Mouse (Mus musculus) lung, embryonic 14.5 days (tissue): ENCODE data around the gene Cdc7. TPM values are rescaled to one million over a fixed set of nuclear protein-coding genes. Genes with fewer than 3 reads are reported as not detected.

Experiments
- ATAC-seq: fragments of 200-750 bp; cut with Nextera tagmentation; 2 replicates; pipeline ENCODE4 v1.8.0; 2017; ENCODE audit warnings: mild to moderate bottlenecking, moderate TSS enrichment, moderate library complexity; ENCODE audit not compliant: insufficient read depth
- DNase-seq: peaks from one replicate; pipeline ENCODE4 v3.0.0-alpha.2; 2015
- H3K27ac ChIP-seq: fragments of 300-500 bp; sonication (generic); 2 replicates; pipeline ENCODE4 v1.5.1; 2014; ENCODE audit warnings: low read depth, mild to moderate bottlenecking, moderate library complexity
- H3K27me3 ChIP-seq: fragments of 300-500 bp; sonication (generic); 2 replicates; pipeline ENCODE4 v1.6.1; 2014; ENCODE audit warnings: low read length, control low read depth; ENCODE audit not compliant: insufficient read depth
- H3K36me3 ChIP-seq: fragments of 300-500 bp; sonication (generic); 2 replicates; pipeline ENCODE4 v1.6.1; 2014; ENCODE audit warnings: control low read depth; ENCODE audit not compliant: insufficient read depth
- H3K4me1 ChIP-seq: fragments of 300-500 bp; sonication (generic); 2 replicates; pipeline ENCODE4 v1.6.1; 2014; ENCODE audit warnings: antibody characterized with exemption, control low read depth; ENCODE audit not compliant: insufficient read depth
- H3K4me2 ChIP-seq: fragments of 300-500 bp; sonication (generic); 2 replicates; pipeline ENCODE4 v1.6.1; 2014; ENCODE audit warnings: mild to moderate bottlenecking
- H3K4me3 ChIP-seq: fragments of 300-500 bp; sonication (generic); 2 replicates; pipeline ENCODE4 v1.5.1; 2014; ENCODE audit warnings: low read depth, low read length
- H3K9ac ChIP-seq: fragments of 300-500 bp; sonication (generic); 2 replicates; pipeline ENCODE4 v1.6.1; 2014
- H3K9me3 ChIP-seq: fragments of 300-500 bp; sonication (generic); 2 replicates; pipeline ENCODE4 v1.6.1; 2016; ENCODE audit warnings: low read depth, low read length, control low read depth
- CTCF ChIP-seq: IDR thresholded peaks from 2 replicates; pipeline ENCODE4 v1.5.1; 2016; ENCODE audit warnings: antibody characterized with exemption, low read depth
- WGBS: fragments of 180-500 bp; shearing (Covaris S2); extraction: QIAGEN DNeasy Blood & Tissue Kit; methylation state at CpG from one replicate; pipeline ENCODE4 v1.1.7; 2014; 5-methylcytosine and 5-hydroxymethylcytosine counted together
- polyA plus RNA-seq: library from polyadenylated mRNA; unstranded; fragments of >200 nt; fragmentation: Nextera tagmentation; extraction: Ambion mirVana; gene quantifications from 2 replicates; pipeline ENCODE4 v1.2.1, GENCODE M21; 2014

Cdc7 gene
- polyA plus RNA-seq, 1 experiment from 2014 or later = 56.6 TPM

DNA sequence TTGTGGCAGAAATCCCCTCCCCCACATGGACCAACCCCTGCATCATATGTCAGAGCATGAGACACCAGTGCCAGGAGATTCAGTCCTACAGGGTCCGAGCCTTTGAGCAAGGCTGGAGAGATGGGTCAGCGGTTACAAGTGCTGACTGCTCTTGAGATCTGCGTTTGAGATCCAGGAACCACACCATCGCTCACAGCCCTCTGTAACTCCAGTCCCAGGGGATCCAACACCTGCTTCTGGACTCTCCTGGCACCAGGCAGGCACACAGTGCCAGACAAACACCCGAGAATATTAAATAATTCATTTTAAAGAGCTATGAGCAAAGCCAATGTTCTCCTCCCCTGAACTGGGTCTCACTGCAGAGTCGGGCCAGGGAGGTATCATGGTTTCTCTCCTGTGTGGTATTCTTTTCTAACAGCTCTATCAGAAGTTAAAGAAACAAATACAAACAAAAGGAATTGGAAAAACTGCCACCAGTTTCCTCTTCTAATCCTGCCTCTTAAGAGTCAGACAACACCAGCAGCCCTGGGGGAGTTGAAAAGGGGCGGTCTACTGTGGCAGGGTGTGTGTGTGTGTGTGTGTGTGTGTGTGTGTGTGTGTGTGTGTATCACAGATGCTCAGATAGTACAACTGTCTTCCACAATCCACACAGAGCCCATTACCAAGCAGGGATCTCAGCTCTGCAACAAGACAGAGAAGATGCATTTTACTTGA lies 47.4 kb downstream of the Cdc7 start:
- Histone ChIP-seq H3K9me3 (no peaks in the 10 kb centered on the region), H3K36me3 (no peaks in the 10 kb centered on the region), H3K27ac (peak overlapping the region; percentile 26), H3K9ac (no peak overlapping the region), H3K4me2 (no peak overlapping the region), H3K27me3 (no peaks in the 10 kb centered on the region), H3K4me3 (no peak overlapping the region), H3K4me1 (peaks cover 34% of the 10 kb centered on the region)
- ATAC-seq (no peak), DNase-seq (no peak)
- WGBS = 58% methylated on average over 7 of the region's 7 CpGs
- no peak for TF ChIP-seq CTCF

DNA sequence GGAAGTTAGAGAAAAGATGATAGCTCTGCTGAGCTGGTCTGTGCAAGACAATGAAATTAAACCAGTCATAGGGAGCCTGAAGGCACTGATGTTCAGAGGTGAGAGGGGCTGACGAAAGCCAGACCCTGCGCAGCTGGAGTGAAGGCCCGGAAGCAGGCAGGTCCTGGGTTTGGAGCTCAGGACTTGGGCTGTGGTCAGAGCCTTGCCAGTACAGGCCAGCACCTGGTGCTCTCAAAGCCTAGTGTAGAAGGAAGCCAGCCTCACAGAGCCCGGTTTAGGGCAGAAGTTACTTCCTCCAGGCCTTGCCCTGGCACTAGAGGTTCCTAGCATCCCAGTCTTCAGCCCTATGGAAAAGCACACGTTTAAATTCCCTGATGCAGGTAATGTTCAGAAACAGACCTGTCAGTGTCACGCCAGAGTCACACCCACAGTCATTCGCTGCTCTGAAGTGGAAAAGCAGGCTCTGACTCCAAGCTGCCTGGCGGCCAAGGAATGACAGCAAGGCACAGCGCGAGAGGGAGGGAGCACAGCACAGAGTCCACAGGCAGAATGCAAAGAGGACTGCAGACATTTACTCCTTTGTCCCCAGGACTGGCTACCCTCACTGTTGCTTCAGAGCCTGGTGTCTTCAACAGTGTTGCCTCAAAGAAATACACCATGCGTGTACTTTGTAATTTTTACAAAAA lies 48.1 kb downstream of the Cdc7 start:
- TF ChIP-seq CTCF = no peak
- H3K27me3 ChIP-seq = no peaks in the 10 kb centered on the region
- no peak for ATAC-seq
- H3K27ac ChIP-seq = peak overlapping the region; percentile 26
- H3K4me1 ChIP-seq = peaks cover 34% of the 10 kb centered on the region
- H3K4me3 ChIP-seq = no peak overlapping the region
- H3K36me3 ChIP-seq = no peaks in the 10 kb centered on the region
- no peak overlapping the region for H3K4me2 ChIP-seq
- WGBS = 41% methylated on average over 11 of the region's 11 CpGs
- H3K9me3 ChIP-seq = no peaks in the 10 kb centered on the region
- DNase-seq = no peak
- no peak overlapping the region for H3K9ac ChIP-seq

DNA sequence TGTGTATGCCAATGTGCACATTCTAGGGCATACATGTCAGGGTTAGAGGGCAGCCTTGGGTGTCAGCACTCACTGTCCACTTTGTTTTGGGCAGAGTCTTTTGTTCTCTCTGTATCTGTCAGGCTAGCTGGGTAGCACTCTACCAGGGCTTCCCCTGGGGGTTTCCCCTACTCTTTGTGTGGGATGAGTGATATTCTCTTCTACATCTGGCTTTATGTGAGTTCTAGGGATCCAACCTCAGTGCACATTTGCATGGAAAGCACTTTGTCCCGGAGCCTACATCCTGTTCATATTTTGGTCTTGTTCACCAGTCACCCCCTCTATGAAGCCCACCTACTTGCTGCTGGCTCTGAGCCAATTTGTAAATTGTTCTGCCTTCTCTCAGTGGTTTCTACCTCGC lies 49.3 kb downstream of the Cdc7 start:
- no peaks in the 10 kb centered on the region for H3K9me3 ChIP-seq
- 34% methylated on average over 2 of the region's 2 CpGs for WGBS
- 0 out of 2 replicates have a peak overlapping the region, but pooled peaks have one; percentile 6 for H3K27ac ChIP-seq
- no peak overlapping the region for H3K4me2 ChIP-seq
- ATAC-seq (no peak), DNase-seq (no peak)
- no peak overlapping the region for H3K4me3 ChIP-seq
- peaks cover 34% of the 10 kb centered on the region for H3K4me1 ChIP-seq
- H3K9ac ChIP-seq = no peak overlapping the region
- TF ChIP-seq CTCF = no peak
- no peaks in the 10 kb centered on the region for H3K36me3 ChIP-seq
- H3K27me3 ChIP-seq = no peaks in the 10 kb centered on the region

GRCm38 (mm10) chr5:107014146-107014545 lies 50.0 kb downstream of the Cdc7 start:
- Histone ChIP-seq H3K9me3 (no peaks in the 10 kb centered on the region), H3K4me2 (no peak overlapping the region), H3K27me3 (no peaks in the 10 kb centered on the region), H3K27ac (peak overlapping the region; percentile 77; the same call in 1 of the 2 replicates), H3K4me3 (no peak overlapping the region), H3K36me3 (no peaks in the 10 kb centered on the region), H3K4me1 (peaks cover 34% of the 10 kb centered on the region), H3K9ac (no peak overlapping the region)
- no peak for DNase-seq
- WGBS = 67% methylated on average over 7 of the region's 7 CpGs
- TF ChIP-seq CTCF = no peak
- no peak for ATAC-seq

DNA sequence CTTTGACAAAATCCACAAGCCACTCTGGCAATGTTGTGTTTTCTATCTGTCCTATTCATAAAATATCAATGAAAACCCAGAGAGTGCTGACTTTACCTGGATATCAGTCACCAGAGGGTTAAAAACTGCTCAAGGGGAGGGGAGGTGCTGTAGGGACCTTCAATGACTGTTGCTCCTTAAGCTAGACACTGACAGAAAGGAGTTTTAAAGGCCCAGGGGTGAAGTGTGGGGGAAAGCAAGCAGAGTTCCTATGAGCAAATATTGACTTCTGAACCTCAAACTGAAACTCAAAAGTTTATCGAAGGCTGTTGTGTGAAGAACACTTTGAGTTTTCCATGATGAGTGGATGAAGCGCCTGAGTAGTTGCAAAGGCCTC lies 50.9 kb downstream of the Cdc7 start:
- no peaks in the 10 kb centered on the region for H3K9me3 ChIP-seq
- WGBS = 25% methylated on average over 2 of the region's 2 CpGs
- no peak overlapping the region for H3K4me3 ChIP-seq
- no peak for TF ChIP-seq CTCF
- H3K4me2 ChIP-seq = peak overlapping the region; percentile 35; the same call in 1 of the 2 replicates
- no peaks in the 10 kb centered on the region for H3K36me3 ChIP-seq
- peak overlapping the region; percentile 77; the same call in 1 of the 2 replicates for H3K27ac ChIP-seq
- no peak overlapping the region; the same call in 1 of the 2 replicates for H3K9ac ChIP-seq
- peaks cover 34% of the 10 kb centered on the region for H3K4me1 ChIP-seq
- DNase-seq = no peak
- peak; percentile 42 for ATAC-seq
- H3K27me3 ChIP-seq = no peaks in the 10 kb centered on the region

- Histone ChIP-seq H3K36me3 (no peaks in the 10 kb centered on the region), H3K27ac (peak overlapping the region; percentile 77; the same call in 1 of the 2 replicates), H3K4me1 (peaks cover 35% of the 10 kb centered on the region), H3K4me3 (no peak overlapping the region), H3K9me3 (no peaks in the 10 kb centered on the region), H3K9ac (no peak overlapping the region), H3K4me2 (peak overlapping the region; percentile 35), H3K27me3 (no peaks in the 10 kb centered on the region)
- WGBS = 4% methylated on average over 10 of the region's 10 CpGs
- peak; percentile 70 for ATAC-seq
- no peak for TF ChIP-seq CTCF
- DNase-seq = peak; percentile 63
Measured at GRCm38 (mm10) chr5:107015422-107016081, 51.4 kb downstream of the Cdc7 start.

GRCm38 (mm10) chr5:107016538-107016937 lies 52.4 kb downstream of the Cdc7 start:
- Histone ChIP-seq H3K27me3 (no peaks in the 10 kb centered on the region), H3K9ac (no peak overlapping the region), H3K4me3 (no peak overlapping the region), H3K4me2 (no peak overlapping the region), H3K9me3 (no peaks in the 10 kb centered on the region), H3K36me3 (no peaks in the 10 kb centered on the region), H3K27ac (no peak overlapping the region), H3K4me1 (peaks cover 37% of the 10 kb centered on the region)
- no peak for TF ChIP-seq CTCF
- no peak for DNase-seq
- ATAC-seq = no peak
- 55% methylated on average over 4 of the region's 4 CpGs for WGBS
